Mouse (Mus musculus) neural tube, embryonic 13.5 days (tissue): ENCODE data around the gene Tarsl2. TPM values are rescaled to one million over a fixed set of nuclear protein-coding genes. Genes with fewer than 3 reads are reported as not detected.
A peak's percentile ranks its signal among the peaks of the same experiment; 100 is the strongest.

ENCODE experiments used
- ATAC-seq: fragments of 200-750 bp; cut with Nextera tagmentation; 2 replicates; pipeline ENCODE4 v1.8.0; 2017; ENCODE audit warnings: low read depth, mild to moderate bottlenecking, moderate TSS enrichment, moderate library complexity
- H3K27ac ChIP-seq: fragments of 300-500 bp; sonication (generic); replicated peaks from 2 replicates; pipeline ENCODE4 v1.5.1; 2015; ENCODE audit warnings: moderate library complexity, mild to moderate bottlenecking, inconsistent platforms
- H3K27me3 ChIP-seq: fragments of 300-500 bp; sonication (generic); 2 replicates; pipeline ENCODE4 v1.6.1; 2015; ENCODE audit warnings: mild to moderate bottlenecking, inconsistent platforms
- H3K36me3 ChIP-seq: fragments of 300-500 bp; sonication (generic); 2 replicates; pipeline ENCODE4 v1.6.1; 2015; ENCODE audit warnings: mild to moderate bottlenecking, inconsistent platforms
- H3K4me1 ChIP-seq: fragments of 300-500 bp; sonication (generic); replicated peaks from 2 replicates; pipeline ENCODE4 v1.6.1; 2015; ENCODE audit warnings: inconsistent platforms
- H3K4me2 ChIP-seq: fragments of 300-500 bp; sonication (generic); 2 replicates; pipeline ENCODE4 v1.6.1; 2015; ENCODE audit warnings: inconsistent platforms, mild to moderate bottlenecking, moderate library complexity
- H3K4me3 ChIP-seq: fragments of 300-500 bp; sonication (generic); 2 replicates; pipeline ENCODE4 v1.5.1; 2015; ENCODE audit warnings: mild to moderate bottlenecking, inconsistent platforms
- H3K9ac ChIP-seq: fragments of 300-500 bp; sonication (generic); 2 replicates; pipeline ENCODE4 v1.6.1; 2015; ENCODE audit warnings: moderate library complexity, mild to moderate bottlenecking, inconsistent platforms
- H3K9me3 ChIP-seq: fragments of 300-500 bp; sonication (generic); 2 replicates; pipeline ENCODE4 v1.6.1; 2016; ENCODE audit warnings: inconsistent platforms
- WGBS: fragments of 180-500 bp; shearing (Covaris S2); methylation state at CpG from one replicate; pipeline ENCODE4 v1.1.7; 2015; 5-methylcytosine and 5-hydroxymethylcytosine counted together
- polyA plus RNA-seq: library from polyadenylated mRNA; unstranded; fragments of >200 nt; fragmentation: Nextera tagmentation; extraction: Ambion mirVana; gene quantifications from 2 replicates; pipeline ENCODE4 v1.2.1, GENCODE M21; 2015

Tarsl2 gene
- polyA plus RNA-seq, 1 experiment from 2014 or later: 13.3 TPM

DNA sequence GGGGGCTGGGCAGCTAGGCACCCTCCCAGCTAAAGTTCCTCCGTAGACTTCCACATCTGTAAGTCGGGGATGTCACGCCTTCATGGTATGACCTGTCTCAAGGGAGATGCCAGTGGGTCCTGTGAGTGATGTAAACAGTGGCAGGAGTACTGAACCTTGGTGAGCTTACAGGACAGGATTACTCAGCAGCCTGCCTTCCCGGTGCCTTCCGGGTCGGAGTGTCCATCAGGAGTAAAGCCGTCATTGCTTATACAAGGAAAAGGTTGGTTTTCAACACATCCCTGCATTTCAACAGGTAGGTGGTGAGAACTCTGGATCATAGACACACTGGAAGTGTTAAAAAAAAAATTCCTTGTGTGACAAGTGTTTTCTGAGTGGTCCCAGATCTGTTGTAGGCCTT, 57.4 kb downstream of the Tarsl2 start:
- H3K9ac ChIP-seq: no peak overlapping the region
- H3K27ac ChIP-seq: no peak overlapping the region
- H3K4me3 ChIP-seq: no peak overlapping the region
- no peaks in the 10 kb centered on the region for H3K9me3 ChIP-seq
- peaks cover 61% of the 10 kb centered on the region for H3K36me3 ChIP-seq
- no peak overlapping the region for H3K4me2 ChIP-seq
- WGBS: 88% methylated on average over 7 of the region's 7 CpGs
- H3K4me1 ChIP-seq: no peaks in the 10 kb centered on the region
- no peak for ATAC-seq
- H3K27me3 ChIP-seq: no peaks in the 10 kb centered on the region

DNA sequence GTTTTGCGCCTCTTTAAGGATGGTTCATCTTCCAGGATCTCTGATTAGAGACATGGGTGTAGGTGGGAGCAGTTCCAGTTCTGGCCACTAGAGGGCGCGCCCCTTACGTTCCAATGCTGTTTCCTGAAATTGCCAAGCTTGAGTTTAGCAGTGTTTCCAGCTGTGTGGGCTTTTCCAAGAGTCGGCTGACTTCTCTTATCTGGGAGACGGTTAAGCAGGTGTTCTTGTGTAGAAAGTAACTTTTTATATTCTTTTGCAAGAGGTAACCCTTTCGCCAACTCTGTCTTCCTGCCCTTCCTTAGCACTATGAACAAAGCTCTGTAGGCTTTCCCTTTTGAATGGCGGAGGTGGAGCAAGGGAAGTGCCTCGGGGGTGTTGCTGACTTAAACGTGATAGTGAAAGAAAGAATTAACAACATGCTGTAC, 60.1 kb downstream of the Tarsl2 start:
- Histone ChIP-seq H3K27me3 (no peaks in the 10 kb centered on the region), H3K4me1 (no peaks in the 10 kb centered on the region), H3K4me2 (peak overlapping the region; percentile 26), H3K9me3 (no peaks in the 10 kb centered on the region), H3K9ac (no peak overlapping the region), H3K27ac (no peak overlapping the region), H3K4me3 (no peak overlapping the region), H3K36me3 (peaks cover 35% of the 10 kb centered on the region)
- WGBS: 13% methylated on average over 10 of the region's 10 CpGs
- ATAC-seq: peak; percentile 43; the same call in 1 of the 2 replicates

- H3K27me3 ChIP-seq: no peaks in the 10 kb centered on the region
- no peak overlapping the region for H3K4me2 ChIP-seq
- H3K9ac ChIP-seq: no peak overlapping the region
- no peak for ATAC-seq
- no peaks in the 10 kb centered on the region for H3K36me3 ChIP-seq
- WGBS: 95% methylated on average over 1 of the region's 1 CpGs
- H3K9me3 ChIP-seq: no peaks in the 10 kb centered on the region
- H3K27ac ChIP-seq: no peak overlapping the region
- H3K4me1 ChIP-seq: no peaks in the 10 kb centered on the region
- no peak overlapping the region for H3K4me3 ChIP-seq
Measured at GRCm38 (mm10) chr7:65708506-65708905, 63.8 kb downstream of the Tarsl2 start.

DNA sequence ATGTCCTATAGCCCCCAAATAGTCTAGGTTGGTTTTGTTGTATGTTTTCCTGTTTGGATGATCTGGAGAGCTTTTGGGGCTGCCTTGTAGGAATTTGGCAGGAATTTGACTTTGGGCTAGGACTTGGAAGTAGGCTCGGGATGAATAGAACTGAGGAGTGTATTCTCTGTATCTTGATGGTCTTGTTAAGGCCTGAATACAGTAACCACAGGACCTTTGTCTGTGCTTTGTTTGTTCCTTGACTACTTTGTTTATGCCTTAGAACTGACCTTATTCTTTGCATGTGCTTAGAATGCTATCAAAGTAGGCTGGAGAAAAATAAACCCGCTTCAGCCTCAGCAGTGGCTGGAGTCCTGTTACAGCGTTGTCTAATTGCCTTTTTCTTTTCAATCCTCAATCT, 65.6 kb downstream of the Tarsl2 start:
- no peak for ATAC-seq
- Histone ChIP-seq H3K9ac (no peak overlapping the region), H3K4me1 (no peaks in the 10 kb centered on the region), H3K27me3 (no peaks in the 10 kb centered on the region), H3K9me3 (no peaks in the 10 kb centered on the region), H3K4me2 (no peak overlapping the region), H3K4me3 (no peak overlapping the region), H3K36me3 (no peaks in the 10 kb centered on the region), H3K27ac (no peak overlapping the region)
- 58% methylated on average over 3 of the region's 3 CpGs for WGBS

DNA sequence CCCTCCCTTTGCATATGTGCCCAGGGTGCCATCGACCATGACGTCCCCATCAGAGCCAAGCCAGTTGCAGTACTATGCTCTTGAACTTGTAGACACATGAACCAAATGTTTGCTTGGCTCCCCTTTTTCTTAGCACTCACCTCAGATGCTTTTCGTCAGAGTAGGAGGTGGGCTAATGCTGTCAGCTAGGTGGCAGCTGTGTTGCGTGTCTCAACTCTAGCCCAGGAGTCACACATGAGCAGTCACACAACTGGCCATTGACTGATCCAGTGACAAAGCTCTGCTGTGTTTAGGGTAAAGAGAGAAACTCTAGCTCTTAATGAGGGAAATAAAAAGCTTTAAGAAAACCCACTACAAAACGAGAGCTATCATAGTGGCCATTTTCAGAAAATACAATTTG, 69.1 kb downstream of the Tarsl2 start:
- Histone ChIP-seq H3K9me3 (no peaks in the 10 kb centered on the region), H3K4me2 (no peak overlapping the region), H3K4me1 (no peaks in the 10 kb centered on the region), H3K27me3 (no peaks in the 10 kb centered on the region), H3K9ac (no peak overlapping the region), H3K4me3 (no peak overlapping the region), H3K36me3 (no peaks in the 10 kb centered on the region), H3K27ac (no peak overlapping the region)
- 71% methylated on average over 5 of the region's 5 CpGs for WGBS
- no peak for ATAC-seq

- no peaks in the 10 kb centered on the region for H3K4me1 ChIP-seq
- no peak overlapping the region for H3K4me2 ChIP-seq
- ATAC-seq: no peak
- H3K27ac ChIP-seq: no peak overlapping the region
- no peaks in the 10 kb centered on the region for H3K9me3 ChIP-seq
- no peaks in the 10 kb centered on the region for H3K27me3 ChIP-seq
- H3K36me3 ChIP-seq: no peaks in the 10 kb centered on the region
- H3K4me3 ChIP-seq: no peak overlapping the region
- WGBS: 89% methylated on average over 4 of the region's 4 CpGs
- H3K9ac ChIP-seq: no peak overlapping the region
Measured at GRCm38 (mm10) chr7:65714304-65714703, 69.6 kb downstream of the Tarsl2 start.

DNA sequence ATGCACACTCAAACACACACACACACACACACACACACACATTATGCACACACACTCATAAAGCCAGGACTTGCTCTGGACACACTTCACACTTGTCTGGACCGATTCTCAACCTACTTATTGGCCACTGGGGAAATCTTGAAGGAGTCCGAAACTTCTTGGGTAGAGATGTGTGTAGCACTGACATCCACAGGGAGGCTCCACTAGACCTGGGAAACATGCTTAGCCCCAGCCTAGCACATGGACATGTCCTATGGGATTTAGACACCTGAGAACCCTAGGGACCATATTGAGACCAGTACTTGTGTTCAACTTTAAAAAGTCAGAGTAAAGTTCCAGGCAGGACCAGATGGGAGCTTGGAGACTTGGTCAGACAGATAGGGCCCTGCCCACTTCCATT, 89.3 kb downstream of the Tarsl2 start:
- no peak overlapping the region for H3K9ac ChIP-seq
- H3K4me2 ChIP-seq: no peak overlapping the region
- no peak overlapping the region for H3K27ac ChIP-seq
- H3K36me3 ChIP-seq: no peaks in the 10 kb centered on the region
- no peaks in the 10 kb centered on the region for H3K27me3 ChIP-seq
- H3K4me3 ChIP-seq: no peak overlapping the region
- no peak for ATAC-seq
- no peaks in the 10 kb centered on the region for H3K4me1 ChIP-seq
- H3K9me3 ChIP-seq: no peaks in the 10 kb centered on the region
- 81% methylated on average over 2 of the region's 2 CpGs for WGBS

DNA sequence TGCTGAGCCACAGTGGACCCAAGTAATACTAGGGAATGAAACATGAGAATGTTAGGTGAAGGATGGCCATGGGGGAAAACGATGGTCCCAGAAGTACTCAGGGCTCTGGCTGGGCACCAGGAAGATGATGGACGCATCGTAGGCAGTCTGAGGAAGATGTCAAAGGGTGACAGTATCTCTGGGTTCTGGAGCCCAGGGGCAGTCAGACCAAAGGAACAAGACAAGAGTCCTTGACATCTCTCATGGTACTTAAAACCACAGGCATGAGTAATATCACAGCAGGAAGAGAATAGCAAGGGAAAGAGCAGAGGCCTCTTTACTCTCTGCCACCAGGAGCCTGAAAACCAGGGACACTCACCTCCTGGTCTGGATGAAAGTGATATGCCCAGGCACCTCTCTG, 90.6 kb downstream of the Tarsl2 start:
- Histone ChIP-seq H3K4me3 (no peak overlapping the region), H3K4me2 (no peak overlapping the region), H3K4me1 (no peaks in the 10 kb centered on the region), H3K36me3 (no peaks in the 10 kb centered on the region), H3K27ac (no peak overlapping the region), H3K27me3 (no peaks in the 10 kb centered on the region), H3K9ac (no peak overlapping the region), H3K9me3 (no peaks in the 10 kb centered on the region)
- WGBS: 95% methylated on average over 3 of the region's 3 CpGs
- ATAC-seq: no peak

DNA sequence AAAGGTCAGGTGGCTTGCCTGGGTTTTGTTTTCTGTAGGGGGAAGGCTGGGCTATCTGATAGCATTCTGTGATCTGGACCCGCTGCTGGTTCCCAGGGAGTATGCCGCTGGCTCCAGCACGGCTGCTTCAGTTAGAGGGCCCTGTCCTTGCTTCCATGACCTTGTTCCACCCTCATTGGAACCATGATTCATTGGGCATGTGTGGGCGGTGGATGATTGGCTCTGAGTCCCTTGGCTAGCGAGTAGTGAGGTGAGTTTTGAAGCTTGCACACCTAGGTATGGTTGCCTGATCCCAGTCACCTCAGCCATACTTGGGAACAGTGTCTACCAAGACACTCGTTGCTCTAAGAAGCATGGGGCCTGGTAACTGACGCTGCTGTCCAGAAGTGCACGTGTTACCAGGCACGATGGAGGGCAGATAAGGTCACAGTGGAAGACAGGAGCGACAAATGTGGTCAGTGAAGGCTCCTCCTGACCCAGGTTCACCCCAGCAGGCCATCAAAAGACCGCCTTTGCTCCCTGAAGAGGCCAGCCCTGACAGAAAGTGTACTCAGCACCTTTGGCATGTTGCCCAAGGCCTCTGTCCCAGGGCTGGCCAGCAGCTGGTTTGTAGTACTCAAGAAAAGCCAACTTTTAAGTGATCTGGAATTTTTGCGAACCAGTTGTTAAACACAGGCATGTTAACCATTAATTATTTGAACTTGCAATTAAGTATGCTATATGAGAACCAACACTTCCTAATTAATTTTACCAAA, 92.8 kb downstream of the Tarsl2 start:
- Histone ChIP-seq H3K4me3 (no peak overlapping the region), H3K36me3 (no peaks in the 10 kb centered on the region), H3K9me3 (no peaks in the 10 kb centered on the region), H3K4me1 (no peaks in the 10 kb centered on the region), H3K9ac (no peak overlapping the region), H3K4me2 (no peak overlapping the region), H3K27ac (no peak overlapping the region), H3K27me3 (no peaks in the 10 kb centered on the region)
- WGBS: 80% methylated on average over 12 of the region's 12 CpGs
- ATAC-seq: no peak

Other genes with a start within 250 kb of the Tarsl2 start
- gene Tjp1, start 117.1 kb upstream of the Tarsl2 start, polyA plus RNA-seq: 25.2 and 31.2 TPM in 2 replicates
- 83.9 and 87.3 TPM in 2 replicates for gene Tm2d3, start 46.3 kb downstream of the Tarsl2 start, polyA plus RNA-seq
- gene Pcsk6, start 216.8 kb downstream of the Tarsl2 start, polyA plus RNA-seq: 1.2 and 1.3 TPM in 2 replicates